Mouse (Mus musculus) limb, embryonic 12.5 days (tissue): Measurements from ENCODE around the gene Lingo2. TPM values are rescaled to one million over a fixed set of nuclear protein-coding genes. Genes with fewer than 3 reads are reported as not detected.
"Not testable (repeated sequence)": the region's sequence is repeated elsewhere in the genome, so short reads cannot be mapped to it uniquely, and the experiment has no call there.

Experiments used
- ATAC-seq: fragments of 200-750 bp; cut with Nextera tagmentation; 2 replicates; pipeline ENCODE4 v1.8.0; 2017; ENCODE audit warnings: low read depth, moderate TSS enrichment; ENCODE audit not compliant: insufficient number of reproducible peaks, insufficient read depth, low FRiP score, low TSS enrichment
- H3K27ac ChIP-seq: fragments of 300-500 bp; sonication (generic); 2 replicates; pipeline ENCODE4 v1.5.1; 2016; ENCODE audit warnings: mild to moderate bottlenecking, moderate library complexity
- H3K27me3 ChIP-seq: fragments of 300-500 bp; sonication (generic); 2 replicates; pipeline ENCODE4 v1.6.1; 2016; ENCODE audit warnings: mild to moderate bottlenecking, moderate library complexity
- H3K36me3 ChIP-seq: fragments of 300-500 bp; sonication (generic); 2 replicates; pipeline ENCODE4 v1.6.1; 2016; ENCODE audit warnings: mild to moderate bottlenecking, moderate library complexity
- H3K4me1 ChIP-seq: fragments of 300-500 bp; sonication (generic); replicated peaks from 2 replicates; pipeline ENCODE4 v1.6.1; 2016
- H3K4me2 ChIP-seq: fragments of 300-500 bp; sonication (generic); 2 replicates; pipeline ENCODE4 v1.6.1; 2016; ENCODE audit warnings: mild to moderate bottlenecking, moderate library complexity
- H3K4me3 ChIP-seq: fragments of 300-500 bp; sonication (generic); replicated peaks from 2 replicates; pipeline ENCODE4 v1.5.1; 2016; ENCODE audit warnings: mild to moderate bottlenecking
- H3K9ac ChIP-seq: fragments of 300-500 bp; sonication (generic); replicated peaks from 2 replicates; pipeline ENCODE4 v1.6.1; 2016; ENCODE audit warnings: mild to moderate bottlenecking, moderate library complexity
- H3K9me3 ChIP-seq: fragments of 300-500 bp; sonication (generic); 2 replicates; pipeline ENCODE4 v1.6.1; 2016; ENCODE audit warnings: mild to moderate bottlenecking, moderate library complexity
- WGBS: fragments of 180-500 bp; shearing (Covaris S2); methylation state at CpG from one replicate; pipeline ENCODE4 v1.1.7; 2016; 5-methylcytosine and 5-hydroxymethylcytosine counted together
- polyA plus RNA-seq: library from polyadenylated mRNA; unstranded; fragments of >200 nt; fragmentation: Nextera tagmentation; extraction: Ambion mirVana; gene quantifications from 2 replicates; pipeline ENCODE4 v1.2.1, GENCODE M21; 2016

The Lingo2 gene
- polyA plus RNA-seq, 1 experiment from 2014 or later, result 1.4 TPM

GRCm38 (mm10) chr4:36078910-36079525 lies 872.5 kb downstream of the Lingo2 start:
- Histone ChIP-seq H3K4me3 (no peak overlapping the region), H3K36me3 (no peaks in the 10 kb centered on the region), H3K9ac (no peak overlapping the region), H3K27me3 (no peaks in the 10 kb centered on the region), H3K27ac (no peak overlapping the region), H3K4me1 (no peaks in the 10 kb centered on the region), H3K4me2 (no peak overlapping the region), H3K9me3 (no peaks in the 10 kb centered on the region)
- no peak for ATAC-seq
- WGBS, result 86% methylated on average over 6 of the region's 6 CpGs

- H3K9me3 ChIP-seq, H3K4me3 ChIP-seq, H3K27me3 ChIP-seq, H3K27ac ChIP-seq, ATAC-seq, H3K4me1 ChIP-seq, H3K36me3 ChIP-seq, H3K9ac ChIP-seq, H3K4me2 ChIP-seq: not testable (repeated sequence)
- WGBS, result 74% methylated on average over 1 of the region's 1 CpGs
Measured at GRCm38 (mm10) chr4:36064701-36065100, 886.8 kb downstream of the Lingo2 start.

GRCm38 (mm10) chr4:36052791-36053376 lies 898.7 kb downstream of the Lingo2 start:
- Histone ChIP-seq H3K9ac (no peak overlapping the region), H3K4me2 (no peak overlapping the region), H3K36me3 (no peaks in the 10 kb centered on the region), H3K4me1 (no peaks in the 10 kb centered on the region), H3K27me3 (no peaks in the 10 kb centered on the region), H3K4me3 (no peak overlapping the region), H3K9me3 (no peaks in the 10 kb centered on the region), H3K27ac (no peak overlapping the region)
- no peak for ATAC-seq
- WGBS, result 58% methylated on average over 6 of the region's 6 CpGs

- Histone ChIP-seq H3K27ac (no peak overlapping the region), H3K4me3 (no peak overlapping the region), H3K27me3 (no peaks in the 10 kb centered on the region), H3K36me3 (no peaks in the 10 kb centered on the region), H3K4me2 (no peak overlapping the region), H3K4me1 (no peaks in the 10 kb centered on the region), H3K9ac (no peak overlapping the region), H3K9me3 (no peaks in the 10 kb centered on the region)
- 89% methylated on average over 3 of the region's 3 CpGs for WGBS
- no peak for ATAC-seq
Measured at GRCm38 (mm10) chr4:36040361-36040760, 911.2 kb downstream of the Lingo2 start.

GRCm38 (mm10) chr4:36038742-36039141 lies 912.8 kb downstream of the Lingo2 start:
- Histone ChIP-seq H3K36me3 (no peaks in the 10 kb centered on the region), H3K9ac (no peak overlapping the region), H3K4me3 (no peak overlapping the region), H3K27ac (no peak overlapping the region), H3K9me3 (no peaks in the 10 kb centered on the region), H3K4me1 (no peaks in the 10 kb centered on the region), H3K4me2 (no peak overlapping the region), H3K27me3 (no peaks in the 10 kb centered on the region)
- WGBS, result 95% methylated on average over 2 of the region's 2 CpGs
- no peak for ATAC-seq

GRCm38 (mm10) chr4:36032039-36032438 lies 919.5 kb downstream of the Lingo2 start:
- WGBS, result 47% methylated on average over 5 of the region's 5 CpGs
- H3K36me3 ChIP-seq, result no peaks in the 10 kb centered on the region
- ATAC-seq, result no peak

GRCm38 (mm10) chr4:36014181-36014580 lies 937.4 kb downstream of the Lingo2 start:
- Histone ChIP-seq H3K36me3 (no peaks in the 10 kb centered on the region), H3K4me1 (no peaks in the 10 kb centered on the region), H3K27ac (no peak overlapping the region), H3K4me2 (no peak overlapping the region), H3K27me3 (no peaks in the 10 kb centered on the region), H3K9me3 (no peaks in the 10 kb centered on the region), H3K9ac (no peak overlapping the region), H3K4me3 (no peak overlapping the region)
- no peak for ATAC-seq
- 72% methylated on average over 4 of the region's 4 CpGs for WGBS

More at GRCm38 (mm10) chr4:36032039-36032438, 919.5 kb downstream of the Lingo2 start:
- no peak overlapping the region for H3K4me3 ChIP-seq
- H3K27me3 ChIP-seq, result no peaks in the 10 kb centered on the region
- H3K27ac ChIP-seq, result no peak overlapping the region
- no peaks in the 10 kb centered on the region for H3K4me1 ChIP-seq
- H3K9ac ChIP-seq, result no peak overlapping the region
- H3K4me2 ChIP-seq, result no peak overlapping the region
- no peaks in the 10 kb centered on the region for H3K9me3 ChIP-seq

- Histone ChIP-seq H3K27ac (no peak overlapping the region), H3K27me3 (no peaks in the 10 kb centered on the region), H3K36me3 (no peaks in the 10 kb centered on the region), H3K9ac (no peak overlapping the region), H3K9me3 (no peaks in the 10 kb centered on the region), H3K4me2 (no peak overlapping the region), H3K4me3 (no peak overlapping the region), H3K4me1 (no peaks in the 10 kb centered on the region)
- no peak for ATAC-seq
- 85% methylated on average over 2 of the region's 2 CpGs for WGBS
Measured at GRCm38 (mm10) chr4:35992005-35992763, 959.4 kb downstream of the Lingo2 start.

- H3K4me2 ChIP-seq, result no peak overlapping the region
- H3K27me3 ChIP-seq, result no peaks in the 10 kb centered on the region
- no peak for ATAC-seq
- no peak overlapping the region for H3K27ac ChIP-seq
- no peaks in the 10 kb centered on the region for H3K9me3 ChIP-seq
- no peak overlapping the region for H3K9ac ChIP-seq
- no peaks in the 10 kb centered on the region for H3K36me3 ChIP-seq
- H3K4me3 ChIP-seq, result no peak overlapping the region
- WGBS, result 81% methylated on average over 6 of the region's 6 CpGs
- no peaks in the 10 kb centered on the region for H3K4me1 ChIP-seq
Measured at GRCm38 (mm10) chr4:35986012-35986411, 965.5 kb downstream of the Lingo2 start.

GRCm38 (mm10) chr4:35963532-35963931 lies 988.0 kb downstream of the Lingo2 start:
- no peak overlapping the region for H3K4me3 ChIP-seq
- no peak overlapping the region for H3K4me2 ChIP-seq
- no peaks in the 10 kb centered on the region for H3K27me3 ChIP-seq
- no peaks in the 10 kb centered on the region for H3K36me3 ChIP-seq
- H3K4me1 ChIP-seq, result no peaks in the 10 kb centered on the region
- no peaks in the 10 kb centered on the region for H3K9me3 ChIP-seq
- H3K9ac ChIP-seq, result no peak overlapping the region
- H3K27ac ChIP-seq, result no peak overlapping the region
- ATAC-seq, result no peak
- 88% methylated on average over 4 of the region's 4 CpGs for WGBS

- Histone ChIP-seq H3K9ac (no peak overlapping the region), H3K4me3 (no peak overlapping the region), H3K36me3 (no peaks in the 10 kb centered on the region), H3K4me1 (no peaks in the 10 kb centered on the region), H3K27me3 (no peaks in the 10 kb centered on the region), H3K9me3 (no peaks in the 10 kb centered on the region), H3K4me2 (no peak overlapping the region), H3K27ac (no peak overlapping the region)
- no peak for ATAC-seq
Measured at GRCm38 (mm10) chr4:35951894-35952293, 999.7 kb downstream of the Lingo2 start.
